Mouse (Mus musculus): ENCODE measurements around the gene Cplx1.
"Not testable (repeated sequence)": the region's sequence is repeated elsewhere in the genome, so short reads cannot be mapped to it uniquely, and the experiment has no call there.

Gene Cplx1

DNA sequence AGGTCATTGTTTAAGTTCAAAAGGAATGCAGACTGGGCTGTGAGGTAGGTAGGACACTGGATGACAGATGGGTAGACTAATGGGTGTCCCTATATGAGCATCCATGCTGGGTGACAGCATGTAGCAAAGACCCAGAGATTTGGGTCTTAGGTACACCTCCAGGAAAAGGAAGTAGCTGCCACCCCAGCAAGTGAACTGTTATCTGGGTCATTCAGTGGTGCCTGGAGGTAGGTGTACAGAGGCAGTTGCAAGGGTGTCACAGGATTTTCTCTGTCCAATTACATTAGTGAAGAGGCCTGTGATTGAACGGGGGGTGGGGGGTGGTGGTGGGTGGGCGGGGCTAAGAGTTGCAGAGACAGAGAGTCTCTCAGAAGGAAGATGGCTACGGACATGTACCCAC lies 33.2 kb downstream of the Cplx1 start:
- no peak for DNase-seq (ENCODE audit: low spot score in 2 of 2)

DNA sequence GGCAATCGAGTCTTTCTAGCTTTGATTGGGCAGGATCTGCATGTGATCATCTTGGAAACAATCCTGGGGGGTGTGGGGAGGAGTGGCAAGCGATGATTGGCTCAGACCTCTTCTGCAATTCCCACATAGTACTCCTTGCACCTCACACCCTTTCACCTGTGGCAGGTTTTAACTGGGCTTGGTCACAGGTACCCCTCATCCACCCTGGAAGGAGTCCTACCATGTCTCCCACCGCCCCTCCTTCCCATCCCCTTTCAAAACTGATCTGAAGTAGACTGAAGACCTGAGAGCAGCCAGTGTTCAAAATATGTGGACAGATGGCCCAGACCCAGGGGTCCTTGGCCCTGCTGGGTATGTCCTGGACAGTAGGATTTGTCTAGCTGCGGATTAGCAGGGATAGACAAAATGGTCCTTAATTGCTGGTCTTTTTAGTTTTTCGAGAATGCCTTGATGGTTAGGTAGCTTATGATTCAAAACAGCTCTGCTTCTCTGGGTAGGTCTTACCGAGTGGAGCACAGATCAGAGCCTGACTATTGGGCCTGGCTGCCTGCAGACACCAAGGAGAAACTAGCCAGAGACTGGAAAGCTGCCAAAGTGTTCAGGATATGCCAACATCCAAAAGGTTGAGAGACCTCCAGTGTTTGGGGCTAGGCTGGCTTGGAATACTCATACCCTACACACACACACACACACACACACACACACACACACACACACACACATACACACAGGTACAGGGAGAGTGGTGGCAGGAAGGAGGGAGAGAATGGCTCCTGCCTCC lies 34.1 kb downstream of the Cplx1 start:
- no peak for DNase-seq (ENCODE audit: low spot score in 2 of 2)

DNA sequence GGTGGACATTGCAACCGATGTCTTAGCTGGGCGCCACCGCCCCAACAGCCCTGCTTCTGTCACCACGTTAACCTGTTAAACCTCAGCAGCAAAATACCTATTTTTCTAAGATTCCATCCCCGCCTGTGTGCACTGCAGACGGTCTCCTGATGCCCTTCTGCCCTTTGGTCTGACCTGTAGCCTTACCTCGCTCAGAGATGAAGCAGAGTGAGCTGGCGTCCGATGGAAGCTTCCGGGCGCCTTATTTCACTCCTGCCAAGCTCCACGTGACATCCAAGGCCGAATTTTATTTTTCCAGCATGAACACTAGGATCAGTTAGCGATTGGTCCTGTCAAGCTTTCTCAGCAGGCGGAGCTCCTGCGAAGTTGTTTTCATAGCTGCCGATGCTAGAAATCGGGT lies 47.5 kb downstream of the Cplx1 start:
- no peak for DNase-seq (ENCODE audit: low spot score in 2 of 2)

DNA sequence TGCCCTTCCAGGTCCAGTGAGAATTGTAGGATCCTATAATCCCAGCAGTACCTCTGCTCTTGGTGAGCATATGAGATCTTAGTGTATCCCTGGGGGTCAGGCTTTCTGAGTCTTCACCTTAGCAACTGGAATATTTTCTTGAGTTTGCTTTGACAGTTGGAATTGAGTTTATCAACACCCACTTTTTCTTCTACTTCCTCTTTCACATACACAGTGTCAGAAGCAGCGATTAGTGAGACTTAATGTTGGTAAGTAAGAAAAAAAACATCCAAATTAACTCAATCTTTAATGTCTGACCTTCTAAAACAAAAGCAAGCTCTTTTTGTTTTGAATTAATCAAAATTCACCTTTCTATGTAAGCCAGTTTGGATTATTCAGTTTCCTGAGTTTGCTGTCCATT lies 48.3 kb downstream of the Cplx1 start:
- DNase-seq (ENCODE audit: low spot score in 2 of 2), result no peak

DNA sequence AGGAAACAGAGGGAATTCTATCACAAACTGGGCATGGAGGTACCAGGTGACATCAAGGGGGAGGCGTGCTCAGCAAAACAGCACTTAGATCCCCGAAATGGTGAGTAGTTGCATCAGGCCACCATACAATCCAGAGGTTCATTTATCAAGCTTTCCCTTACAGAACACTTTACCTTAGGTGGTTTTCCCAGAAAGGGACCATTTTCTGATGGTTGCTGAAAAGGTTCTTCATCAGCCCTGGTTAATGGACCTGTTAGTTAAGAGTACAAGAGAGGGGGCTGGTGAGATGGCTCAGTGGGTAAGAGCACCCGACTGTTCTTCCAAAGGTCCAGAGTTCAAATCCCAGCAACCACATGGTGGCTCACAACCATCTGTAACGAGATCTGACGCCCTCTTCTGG lies 63.7 kb downstream of the Cplx1 start:
- DNase-seq (ENCODE audit: low spot score in 2 of 2), result not testable (repeated sequence)

DNA sequence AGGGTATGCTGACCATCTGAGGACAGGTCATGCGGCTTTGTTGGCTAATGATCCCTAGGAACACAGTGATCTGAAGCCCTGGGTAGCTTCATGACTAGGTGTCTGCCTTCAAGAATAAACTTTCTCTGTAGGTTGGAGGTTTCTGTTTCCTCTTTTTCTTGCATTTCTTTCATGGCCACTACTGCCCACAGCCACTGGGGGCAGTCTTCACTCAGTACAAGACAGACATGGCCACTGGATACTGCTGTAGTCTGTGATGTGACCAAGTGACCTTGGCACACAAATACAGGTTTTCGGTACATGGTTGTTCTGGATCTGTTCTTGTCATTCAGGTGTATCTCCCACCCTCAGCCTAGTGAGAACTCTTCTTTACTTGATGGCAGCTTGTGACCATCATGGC lies 64.6 kb downstream of the Cplx1 start:
- no peak for DNase-seq (ENCODE audit: low spot score in 2 of 2)

DNA sequence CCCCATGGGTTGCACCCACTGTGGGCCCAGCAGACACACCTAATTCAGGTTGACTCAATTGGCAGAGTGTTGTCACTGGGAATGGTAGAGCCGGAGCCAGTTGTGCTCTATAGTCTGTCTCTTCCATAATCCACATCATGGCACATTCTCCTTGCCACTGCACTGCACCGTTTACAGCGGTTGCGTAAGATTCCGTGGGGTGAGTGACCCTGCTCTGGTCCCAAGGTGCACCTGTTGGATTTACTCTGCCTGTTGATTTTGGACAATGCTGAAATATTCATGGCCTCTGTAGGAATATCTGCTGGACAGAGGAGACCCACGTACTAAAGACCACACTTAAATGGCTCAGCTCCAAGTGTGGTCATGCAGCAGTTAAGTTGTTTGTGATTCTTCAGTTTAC lies 66.8 kb downstream of the Cplx1 start:
- no peak for DNase-seq (ENCODE audit: low spot score in 2 of 2)

DNA sequence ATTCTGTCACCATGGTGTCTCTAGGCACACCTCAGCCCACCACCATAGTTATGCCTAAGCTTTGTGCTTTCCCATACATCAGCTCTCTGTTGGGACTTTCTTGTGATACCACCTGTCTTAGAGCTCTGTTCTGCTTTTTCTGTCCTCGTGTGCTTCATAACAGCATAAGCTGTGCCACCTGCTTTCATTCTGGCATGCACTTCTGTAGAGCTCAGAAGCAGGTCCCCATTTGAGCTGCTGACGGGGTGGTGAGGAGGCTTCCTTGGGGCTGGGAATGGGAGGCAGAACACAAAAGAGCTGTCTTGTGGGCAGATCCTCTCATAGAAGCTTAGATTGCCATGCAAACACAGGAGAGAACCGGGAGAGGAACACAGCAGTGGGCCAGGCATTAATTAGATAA lies 73.8 kb downstream of the Cplx1 start:
- DNase-seq (ENCODE audit: low spot score in 2 of 2), result no peak

DNA sequence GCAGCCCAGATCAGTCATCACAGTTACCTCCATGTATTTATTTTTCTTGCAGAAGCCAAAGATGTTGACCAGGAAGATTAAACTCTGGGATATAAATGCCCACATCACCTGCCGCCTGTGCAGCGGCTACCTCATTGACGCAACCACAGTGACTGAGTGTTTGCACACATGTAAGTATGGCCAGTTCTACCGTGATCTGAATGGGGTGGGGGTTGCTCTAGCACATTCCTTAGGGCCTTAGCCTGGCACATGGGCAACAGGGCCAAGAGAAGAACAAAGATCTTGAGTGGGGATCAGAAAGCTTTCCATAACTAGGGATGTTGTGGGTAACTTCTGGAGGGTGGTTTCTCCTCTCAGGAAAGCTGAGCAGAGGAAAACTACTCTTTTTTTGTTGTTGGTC lies 76.1 kb downstream of the Cplx1 start:
- no peak for DNase-seq (ENCODE audit: low spot score in 2 of 2)

DNA sequence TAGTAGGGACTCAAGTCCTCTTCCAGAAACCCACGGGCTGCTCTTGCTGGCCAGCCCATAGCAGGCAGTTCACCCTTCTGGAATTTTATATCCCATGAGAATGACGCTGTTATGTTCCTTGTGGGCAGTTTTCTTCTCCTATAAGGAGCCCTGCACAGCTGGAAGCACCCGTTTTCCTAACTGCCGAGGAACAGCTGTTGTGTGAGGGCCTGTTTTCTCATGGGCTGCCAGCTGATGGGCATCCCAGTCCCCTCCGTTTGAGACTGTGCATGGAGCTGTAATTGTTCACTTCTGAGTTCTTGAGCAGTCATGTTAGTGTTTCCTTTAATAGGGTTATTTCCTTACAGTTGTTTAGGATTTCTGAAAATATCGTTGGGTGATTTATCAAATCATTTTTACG lies 80.2 kb downstream of the Cplx1 start:
- no peak for DNase-seq (ENCODE audit: low spot score in 2 of 2)

Measured in left cerebral cortex, adult 9 months (tissue).